Mouse (Mus musculus) olfactory bulb, adult 2 months (tissue): ENCODE measurements around the gene Apobec2. TPM values are rescaled to one million over a fixed set of nuclear protein-coding genes. Genes with fewer than 3 reads are reported as not detected.
A peak's percentile ranks its signal among the peaks of the same experiment; 100 is the strongest.

Experiments used
- H3K27ac ChIP-seq: fragments of 200-500 bp; 2 replicates; pipeline ENCODE4 v1.5.1; 2012; ENCODE audit warnings: low read depth, low read length; ENCODE audit not compliant: insufficient read depth
- H3K4me1 ChIP-seq: fragments of 200-500 bp; 2 replicates; pipeline ENCODE4 v1.6.1; 2012; ENCODE audit warnings: low read length; ENCODE audit not compliant: control insufficient read depth, insufficient read depth
- H3K4me3 ChIP-seq: fragments of 200-500 bp; 2 replicates; pipeline ENCODE4 v1.5.1; 2012; ENCODE audit warnings: mild to moderate bottlenecking, low read depth, low read length, moderate library complexity; ENCODE audit not compliant: insufficient read depth
- CTCF ChIP-seq: fragments of 200-500 bp; IDR thresholded peaks from 2 replicates; pipeline ENCODE4 v1.5.1; 2012; ENCODE audit warnings: low read depth, mild to moderate bottlenecking, low read length, moderate library complexity; ENCODE audit not compliant: insufficient read depth
- POLR2A ChIP-seq: fragments of 200-500 bp; IDR thresholded peaks from 2 replicates; pipeline ENCODE4 v1.6.1; 2012; ENCODE audit warnings: mild to moderate bottlenecking, low read depth, low read length, moderate library complexity; ENCODE audit not compliant: insufficient read depth
- WGBS: fragments of 180-500 bp; shearing (Covaris S2); methylation state at CpG from one replicate; pipeline ENCODE4 v1.1.7; 2018; 5-methylcytosine and 5-hydroxymethylcytosine counted together
- polyA plus RNA-seq: library from polyadenylated mRNA; stranded (reverse); fragments of >200 nt; gene quantifications from 2 replicates; pipeline ENCODE4 v1.2.4, GENCODE M21; 2012; ENCODE audit warnings: low replicate concordance; ENCODE audit not compliant: missing spikeins, insufficient read depth, insufficient read length

Apobec2 gene
- polyA plus RNA-seq, 1 experiment: not detected

DNA sequence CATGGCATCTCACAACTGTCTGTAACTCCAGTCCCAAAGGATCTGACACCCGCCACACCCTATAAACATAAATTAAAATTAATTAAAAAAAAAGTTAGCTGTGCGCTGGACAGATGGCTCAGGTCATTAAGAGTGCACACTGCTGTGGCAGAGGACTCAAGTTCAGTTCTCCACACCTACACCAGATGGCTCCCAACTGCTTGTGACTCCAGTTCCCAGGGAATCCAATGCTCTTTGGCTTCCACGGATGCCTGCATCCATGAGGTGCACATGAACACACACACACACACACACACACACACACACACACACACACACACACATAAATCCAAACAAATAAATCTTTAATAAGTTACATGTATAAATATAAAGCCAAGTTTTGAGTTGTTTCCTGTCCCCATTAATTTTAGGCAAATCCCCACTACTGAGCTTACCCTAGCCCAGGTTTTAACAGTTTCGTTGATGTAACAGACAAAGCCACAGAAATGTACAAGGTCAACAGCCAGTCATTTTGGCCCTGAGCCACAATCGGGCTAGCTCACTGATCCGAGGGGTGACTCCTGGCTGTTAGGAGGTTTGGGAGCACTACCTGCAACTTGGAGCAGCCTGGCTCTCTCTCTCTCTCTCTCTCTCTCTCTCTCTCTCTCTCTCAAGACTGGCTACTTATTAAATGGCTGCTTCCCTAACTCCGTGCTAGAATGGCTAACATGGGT, 10.2 kb upstream of the Apobec2 start:
- H3K4me3 ChIP-seq: no peak overlapping the region
- 81% methylated on average over 7 of the region's 7 CpGs for WGBS
- TF ChIP-seq POLR2A (no peak), CTCF (no peak)
- peaks cover 1% of the 10 kb centered on the region; the same call in 1 of the 2 replicates for H3K4me1 ChIP-seq
- H3K27ac ChIP-seq: no peak overlapping the region

DNA sequence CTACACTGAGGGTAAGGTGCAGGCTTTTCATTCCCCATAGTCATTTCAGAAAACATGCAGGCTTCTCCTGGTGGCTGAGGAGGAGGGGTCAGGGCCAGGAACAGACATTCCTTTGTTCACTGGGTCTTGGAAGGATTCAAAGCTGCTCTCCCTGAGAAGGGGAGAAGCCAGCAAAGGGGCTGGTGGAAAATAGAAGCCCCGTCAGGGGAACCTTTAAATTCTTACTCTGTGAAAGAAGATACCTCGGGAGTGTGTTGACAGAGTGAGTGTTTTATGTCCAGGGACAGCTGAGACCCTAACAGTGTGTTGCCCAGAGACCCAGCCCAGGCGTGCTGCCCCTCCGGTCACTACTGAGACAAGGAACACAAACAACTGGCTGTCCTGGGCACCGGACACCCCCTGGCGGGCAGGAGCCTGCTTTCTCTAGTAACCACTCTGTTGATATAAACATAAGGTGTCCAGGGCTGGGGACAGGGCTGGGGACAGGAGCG, 4.7 kb upstream of the Apobec2 start:
- peak overlapping the region; percentile 41 for H3K27ac ChIP-seq
- H3K4me1 ChIP-seq: peaks cover 5% of the 10 kb centered on the region; the same call in 1 of the 2 replicates
- WGBS: 49% methylated on average over 7 of the region's 7 CpGs
- no peak overlapping the region for H3K4me3 ChIP-seq
- TF ChIP-seq POLR2A: no peak
- no peak for TF ChIP-seq CTCF

DNA sequence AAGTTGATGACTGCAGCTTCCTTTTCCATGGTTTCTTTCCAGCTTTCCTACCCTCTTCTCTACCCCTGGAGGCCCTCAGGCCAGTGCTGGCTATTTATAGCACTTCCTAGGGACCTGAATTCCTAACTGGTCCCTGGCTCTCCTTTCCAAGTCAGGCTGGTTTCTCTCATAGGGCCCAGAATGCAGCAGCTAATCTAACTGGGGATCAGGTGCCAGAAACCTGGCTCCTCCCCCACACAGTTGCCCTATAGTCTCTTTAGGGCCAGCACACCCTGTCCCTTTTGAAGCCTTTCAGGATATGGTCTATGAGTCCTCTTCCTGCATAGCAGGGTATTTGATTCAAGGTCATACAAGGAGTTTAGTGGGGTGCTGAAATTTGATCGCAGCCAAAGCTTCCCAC, 3.8 kb upstream of the Apobec2 start:
- Histone ChIP-seq H3K27ac (no peak overlapping the region), H3K4me3 (no peak overlapping the region), H3K4me1 (peaks cover 5% of the 10 kb centered on the region; the same call in 1 of the 2 replicates)
- no peak for TF ChIP-seq CTCF
- no peak for TF ChIP-seq POLR2A
- WGBS: 73% methylated on average over 1 of the region's 1 CpGs

DNA sequence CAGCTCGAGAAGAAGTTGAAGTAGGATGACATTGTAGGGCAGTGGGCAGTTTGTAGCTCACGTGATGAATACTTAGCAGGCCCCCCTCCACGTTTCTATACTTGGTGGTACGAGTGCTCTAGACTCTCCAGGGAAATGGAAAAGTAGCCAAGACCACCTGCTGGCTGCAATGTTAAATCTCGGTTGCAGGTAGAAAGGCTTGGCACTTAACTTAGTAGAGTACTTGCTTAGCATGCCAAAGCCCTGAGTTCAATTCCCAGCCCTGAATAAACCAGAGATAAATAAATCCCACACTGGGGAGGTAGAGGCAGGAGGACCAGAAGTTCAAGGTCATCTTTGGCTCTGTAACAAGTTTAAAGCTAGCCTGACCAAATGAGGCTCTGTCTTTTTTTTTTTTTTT, 1.7 kb upstream of the Apobec2 start:
- H3K4me1 ChIP-seq: peaks cover 5% of the 10 kb centered on the region; the same call in 1 of the 2 replicates
- no peak overlapping the region for H3K27ac ChIP-seq
- 96% methylated on average over 5 of the region's 5 CpGs for WGBS
- no peak overlapping the region for H3K4me3 ChIP-seq
- TF ChIP-seq CTCF (no peak), POLR2A (no peak)

DNA sequence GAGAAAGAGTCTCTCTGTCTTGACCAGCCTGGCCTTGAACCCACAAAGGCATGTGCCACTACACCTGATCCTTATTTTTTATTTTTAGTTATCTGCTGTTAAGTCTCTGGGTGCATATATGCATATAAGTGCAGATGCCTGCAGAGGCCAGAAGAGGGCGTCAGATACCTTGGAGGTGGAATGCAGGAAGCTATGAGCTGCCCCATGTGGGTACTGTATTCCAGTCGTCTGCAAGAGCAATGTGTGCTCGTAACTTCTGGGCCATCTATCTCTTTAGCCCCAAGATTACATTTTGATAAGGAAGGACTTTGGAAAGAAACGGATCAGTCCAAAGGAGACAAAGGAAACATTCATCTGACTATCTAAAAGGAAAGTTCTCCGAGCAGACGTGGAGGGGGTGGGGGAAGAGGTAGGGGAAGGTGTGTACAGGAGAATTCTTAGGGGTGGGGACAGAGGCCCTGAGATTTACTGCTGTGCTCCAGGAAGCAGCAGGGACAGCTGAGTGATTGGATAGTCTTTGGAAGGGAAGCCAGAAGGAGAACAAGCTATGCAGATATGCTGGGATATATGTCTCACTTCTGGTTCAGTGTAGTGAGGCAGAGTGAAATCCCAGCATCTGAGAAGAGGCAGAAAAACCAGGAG, 1.1 kb upstream of the Apobec2 start:
- WGBS: 82% methylated on average over 6 of the region's 6 CpGs
- Histone ChIP-seq H3K27ac (no peak overlapping the region), H3K4me3 (no peak overlapping the region), H3K4me1 (peaks cover 5% of the 10 kb centered on the region; the same call in 1 of the 2 replicates)
- no peak for TF ChIP-seq POLR2A
- TF ChIP-seq CTCF: no peak

DNA sequence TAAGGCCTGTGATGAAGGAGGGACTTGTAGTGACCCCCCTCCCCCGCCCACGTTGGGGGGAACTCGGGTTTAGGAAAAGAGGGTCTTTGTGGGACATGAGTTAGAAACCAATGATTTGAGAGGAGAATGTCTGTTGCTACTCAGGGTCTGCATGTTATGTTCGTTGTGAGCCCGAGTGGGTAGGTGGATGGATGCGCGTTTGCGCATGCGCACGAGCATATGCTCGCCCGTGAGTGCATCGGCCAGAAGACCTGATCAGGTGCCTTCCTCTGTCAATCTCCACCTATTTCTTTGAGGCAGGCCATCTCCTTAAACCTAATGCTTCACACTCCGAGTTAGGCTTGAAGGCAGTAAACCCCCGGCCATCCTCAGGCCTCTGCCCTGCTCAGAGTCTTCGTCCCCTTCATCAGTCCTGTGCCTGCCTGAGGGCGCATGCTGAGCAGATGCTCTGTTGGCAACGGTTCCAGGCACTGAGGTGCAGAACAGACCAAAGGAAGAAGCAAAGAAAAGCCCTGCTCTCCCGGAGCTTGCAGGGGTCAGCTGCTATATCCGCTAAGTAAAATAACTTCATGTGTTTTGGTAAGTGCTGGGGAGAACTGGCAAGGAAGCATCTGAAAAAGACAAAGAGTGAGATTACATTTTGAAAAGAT, 401 bp upstream of the Apobec2 start:
- H3K27ac ChIP-seq: no peak overlapping the region
- no peak for TF ChIP-seq CTCF
- TF ChIP-seq POLR2A: no peak
- WGBS: 84% methylated on average over 20 of the region's 20 CpGs
- no peak overlapping the region for H3K4me3 ChIP-seq
- peaks cover 5% of the 10 kb centered on the region; the same call in 1 of the 2 replicates for H3K4me1 ChIP-seq

DNA sequence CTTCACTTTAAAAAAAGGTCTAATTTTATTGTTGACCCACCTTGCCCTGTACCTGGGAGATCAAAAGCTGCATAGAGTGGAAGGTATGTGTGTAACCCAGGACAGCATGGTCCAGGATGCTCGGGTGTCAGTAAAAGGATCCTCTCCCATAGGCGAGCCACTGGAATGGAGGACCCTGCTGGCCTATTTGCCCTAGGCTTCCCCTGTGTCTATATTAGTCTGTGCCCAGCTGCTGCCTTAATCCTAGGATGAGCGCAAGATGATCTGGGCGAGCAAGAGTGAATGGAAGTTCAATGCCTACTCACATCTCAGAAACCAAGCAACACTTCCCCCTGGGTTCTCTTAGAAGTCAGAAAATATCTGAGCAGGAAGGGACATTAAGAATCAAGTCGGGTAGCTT, 1.7 kb downstream of the Apobec2 start:
- WGBS: 91% methylated on average over 5 of the region's 5 CpGs
- H3K4me1 ChIP-seq: peaks cover 7% of the 10 kb centered on the region
- TF ChIP-seq POLR2A: no peak
- no peak for TF ChIP-seq CTCF
- no peak overlapping the region for H3K27ac ChIP-seq
- no peak overlapping the region for H3K4me3 ChIP-seq

DNA sequence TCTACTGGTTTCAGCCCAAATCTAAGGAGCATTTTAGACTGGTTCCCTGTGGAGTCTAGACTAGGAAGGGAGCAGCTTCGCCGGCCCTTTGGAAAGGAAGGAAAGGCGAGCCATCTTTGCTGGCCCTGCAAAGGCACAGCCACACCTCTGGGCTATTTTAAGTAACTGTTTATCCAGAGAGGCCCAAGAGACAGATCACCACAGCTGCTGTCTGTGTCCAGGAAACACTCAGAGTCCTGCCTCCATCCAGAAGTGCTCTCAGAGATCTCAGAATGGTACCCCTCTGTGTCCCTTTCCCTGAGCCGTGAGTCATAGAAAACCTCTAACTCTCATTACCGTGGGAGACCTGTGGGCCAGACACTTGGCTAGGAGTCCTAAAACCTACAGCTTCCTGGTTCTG, 2.3 kb downstream of the Apobec2 start:
- no peak for TF ChIP-seq POLR2A
- Histone ChIP-seq H3K4me3 (no peak overlapping the region), H3K27ac (no peak overlapping the region), H3K4me1 (peaks cover 8% of the 10 kb centered on the region)
- WGBS: 67% methylated on average over 5 of the region's 5 CpGs

DNA sequence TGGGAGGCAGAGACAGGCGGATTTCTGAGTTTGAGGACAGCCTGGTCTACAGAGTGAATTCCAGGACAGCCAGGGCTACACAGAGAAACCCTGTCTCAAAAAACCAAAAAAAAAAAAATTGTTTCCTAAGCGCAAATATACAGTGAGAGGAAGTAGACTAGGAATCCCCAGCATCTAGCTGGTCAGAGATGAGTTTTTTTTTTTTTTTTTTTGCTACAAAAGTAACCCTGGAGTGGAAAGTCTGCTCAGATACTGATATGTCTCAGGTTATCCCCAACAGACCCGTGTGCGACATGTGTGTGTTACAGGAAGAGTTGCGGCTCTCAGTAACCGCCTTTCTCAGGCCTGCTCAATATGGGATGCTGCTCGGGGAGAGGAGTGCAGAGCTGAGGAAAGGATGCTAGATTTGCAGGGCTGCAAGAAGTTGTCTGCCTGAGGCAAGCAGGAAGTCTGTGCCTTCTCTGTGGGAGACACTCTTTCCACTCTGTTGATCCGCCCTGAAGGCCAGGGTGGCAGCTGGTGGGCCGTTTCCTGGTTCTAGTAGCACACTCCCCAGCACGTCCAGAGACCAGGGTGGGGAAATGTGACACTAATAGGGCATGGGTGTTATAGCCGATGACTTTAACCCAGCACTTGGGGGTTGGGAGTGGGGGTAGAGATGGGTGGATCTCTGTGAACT, 4.7 kb downstream of the Apobec2 start:
- Histone ChIP-seq H3K4me1 (peaks cover 8% of the 10 kb centered on the region), H3K4me3 (no peak overlapping the region), H3K27ac (no peak overlapping the region)
- WGBS: 80% methylated on average over 11 of the region's 11 CpGs
- TF ChIP-seq POLR2A: no peak
- no peak for TF ChIP-seq CTCF
